Mouse (Mus musculus) liver, embryonic 14.5 days (tissue): ENCODE measurements around the gene Acbd4. TPM values are rescaled to one million over a fixed set of nuclear protein-coding genes. Genes with fewer than 3 reads are reported as not detected.

ENCODE experiments used
- ATAC-seq: fragments of 200-750 bp; cut with Nextera tagmentation; 2 replicates; pipeline ENCODE4 v1.8.0; 2017; ENCODE audit warnings: moderate number of reproducible peaks, mild to moderate bottlenecking, moderate library complexity; ENCODE audit not compliant: insufficient read depth
- DNase-seq, 3 experiments: peaks; one replicate each; pipeline ENCODE4 v3.0.0-alpha.2; 2012 to 2013; ENCODE audit warnings: low read depth in 3 of 3, low spot score in 3 of 3
- H3K27ac ChIP-seq: fragments of 300-500 bp; sonication (generic); 2 replicates; pipeline ENCODE4 v1.5.1; 2014; ENCODE audit warnings: moderate library complexity, mild to moderate bottlenecking, control low read depth, inconsistent platforms
- H3K27me3 ChIP-seq: fragments of 300-500 bp; sonication (generic); 2 replicates; pipeline ENCODE4 v1.6.1; 2014; ENCODE audit warnings: mild to moderate bottlenecking, low read length, moderate library complexity; ENCODE audit not compliant: control insufficient read depth, insufficient read depth
- H3K36me3 ChIP-seq: fragments of 300-500 bp; sonication (generic); replicated peaks from 2 replicates; pipeline ENCODE4 v1.6.1; 2014; ENCODE audit warnings: low read depth; ENCODE audit not compliant: control insufficient read depth, insufficient read depth
- H3K4me1 ChIP-seq, 2 experiments: fragments of 200-500 bp in 1 of 2; fragments of 300-500 bp in 1 of 2; sonication (generic) in 1 of 2; replicated peaks; 2 replicates each; pipeline ENCODE4 v1.6.1; 2012 to 2014; ENCODE audit warnings: antibody characterized with exemption in 1 of 2, inconsistent platforms in 1 of 2, low read length in 1 of 2; ENCODE audit not compliant: control insufficient read depth in 2 of 2, insufficient read depth in 2 of 2
- H3K4me2 ChIP-seq: fragments of 300-500 bp; sonication (generic); 2 replicates; pipeline ENCODE4 v1.6.1; 2014; ENCODE audit warnings: low read depth, mild to moderate bottlenecking, control low read depth, moderate library complexity
- H3K4me3 ChIP-seq, 2 experiments: fragments of 200-500 bp in 1 of 2; fragments of 300-500 bp in 1 of 2; sonication (generic) in 1 of 2; 2 replicates each; pipeline ENCODE4 v1.5.1; 2012 to 2014; ENCODE audit warnings: low read depth in 2 of 2, low read length in 2 of 2, mild to moderate bottlenecking in 2 of 2, control low read depth in 1 of 2, inconsistent platforms in 1 of 2, moderate library complexity in 1 of 2; ENCODE audit not compliant: insufficient read depth in 1 of 2
- H3K9ac ChIP-seq: fragments of 300-500 bp; sonication (generic); replicated peaks from 2 replicates; pipeline ENCODE4 v1.6.1; 2014; ENCODE audit warnings: mild to moderate bottlenecking, control low read depth, moderate library complexity
- H3K9me3 ChIP-seq: fragments of 300-500 bp; sonication (generic); 2 replicates; pipeline ENCODE4 v1.6.1; 2016; ENCODE audit warnings: low read length, mixed read lengths; ENCODE audit not compliant: control insufficient read depth
- CTCF ChIP-seq: IDR thresholded peaks from 2 replicates; pipeline ENCODE4 v1.5.1; 2016; ENCODE audit warnings: antibody characterized with exemption, low read depth, control low read depth
- EP300 ChIP-seq: IDR thresholded peaks from 2 replicates; pipeline ENCODE4 v1.6.1; 2016; ENCODE audit warnings: antibody characterized with exemption, low read depth
- WGBS: fragments of 180-500 bp; shearing (Covaris S2); extraction: QIAGEN DNeasy Blood & Tissue Kit; methylation state at CpG from one replicate; pipeline ENCODE4 v1.1.7; 2014; ENCODE audit not compliant: insufficient replicate concordance; 5-methylcytosine and 5-hydroxymethylcytosine counted together
- polyA plus RNA-seq, 2 experiments: library from polyadenylated mRNA; depleted of rRNA in 1 of 2; stranded (reverse) in 1 of 2; unstranded in 1 of 2; fragments of >200 nt; fragmentation: Nextera tagmentation in 1 of 2; extraction: Ambion mirVana in 1 of 2; gene quantifications; 2 replicates each; pipeline versions ENCODE4 v1.2.1 to v1.2.3; 2012 to 2014

Acbd4 gene
- polyA plus RNA-seq, 2 experiments: 27.3 to 49.7 TPM

DNA sequence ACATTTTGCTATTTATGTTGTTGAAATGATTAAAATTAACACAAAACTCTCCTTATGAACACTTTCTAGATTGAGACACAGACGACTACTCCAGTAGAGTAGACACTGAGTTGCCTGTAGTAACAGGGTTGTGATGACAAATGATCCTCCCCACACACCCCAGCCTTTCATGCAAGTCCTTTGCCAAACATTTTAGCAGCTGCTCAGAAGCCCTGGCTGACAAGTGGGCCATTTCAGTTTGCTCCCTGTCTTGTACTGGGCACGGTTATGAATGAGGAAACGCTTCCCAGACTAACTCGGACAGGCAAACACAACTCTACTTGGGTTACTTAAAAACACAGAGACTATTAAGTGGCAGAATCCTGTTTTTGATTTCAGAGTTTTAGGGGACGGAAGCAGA, 18.8 kb downstream of the Acbd4 start:
- Histone ChIP-seq H3K27me3 (no peaks in the 10 kb centered on the region), H3K4me3 (no peak overlapping the region), H3K36me3 (no peaks in the 10 kb centered on the region), H3K9ac (no peak overlapping the region), H3K27ac (no peak overlapping the region), H3K4me1 (peaks cover 3 to 8% of the 10 kb centered on the region in 2 experiments; a peak in 3 of 4 replicates), H3K4me2 (no peak overlapping the region), H3K9me3 (no peaks in the 10 kb centered on the region)
- 78% methylated on average over 5 of the region's 5 CpGs for WGBS
- ATAC-seq (no peak), DNase-seq (no peak)
- TF ChIP-seq EP300 (no peak), CTCF (no peak)

DNA sequence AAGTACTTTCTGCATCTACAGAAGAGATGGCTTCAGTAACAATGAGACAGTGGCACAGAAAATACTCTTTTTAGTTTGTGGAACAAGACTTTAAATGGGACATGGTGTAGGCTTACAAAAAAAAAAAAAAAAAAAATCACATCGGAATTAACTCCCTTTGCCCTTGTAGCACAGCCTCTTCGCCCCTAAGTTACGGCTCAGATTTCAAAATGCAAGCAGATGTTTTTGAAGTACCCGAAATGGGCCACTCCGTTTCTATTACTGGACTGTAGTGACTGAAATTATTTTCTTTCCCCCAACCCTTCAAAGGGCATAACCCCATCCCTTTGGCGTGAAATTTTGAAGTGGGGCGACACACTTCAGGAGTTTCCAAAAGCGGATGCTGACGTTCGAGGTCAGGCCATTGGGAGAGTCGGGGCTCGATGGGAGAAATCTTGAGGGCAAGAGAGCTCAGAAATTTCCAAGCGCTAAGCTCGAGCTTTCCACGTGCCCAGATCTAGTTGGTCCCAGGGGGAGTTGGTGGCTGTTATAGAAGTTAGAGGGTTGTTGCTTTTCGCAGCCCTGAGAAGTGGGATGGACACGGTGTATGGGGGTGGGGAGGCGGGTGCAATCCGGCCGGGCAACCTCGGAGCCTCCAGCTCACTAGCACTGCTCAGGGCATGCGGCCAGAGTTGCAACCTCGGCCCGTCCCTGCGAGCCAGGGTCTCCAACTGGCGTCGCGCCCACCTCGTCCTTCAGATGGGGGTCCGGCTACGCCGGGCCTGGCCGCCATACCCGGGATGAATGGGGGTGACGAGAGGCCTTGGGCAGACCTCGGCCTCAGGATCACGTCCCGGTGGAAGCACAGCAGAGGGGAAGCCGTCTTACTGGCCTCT, 30.5 kb downstream of the Acbd4 start, which contains the start of gene Hexim2:
Gene Hexim2, plus strand, starts transcription at position 729 of the 875 bp plus-strand sequence.
- peak in 1 of 3 experiments; percentile 35 for DNase-seq

DNA sequence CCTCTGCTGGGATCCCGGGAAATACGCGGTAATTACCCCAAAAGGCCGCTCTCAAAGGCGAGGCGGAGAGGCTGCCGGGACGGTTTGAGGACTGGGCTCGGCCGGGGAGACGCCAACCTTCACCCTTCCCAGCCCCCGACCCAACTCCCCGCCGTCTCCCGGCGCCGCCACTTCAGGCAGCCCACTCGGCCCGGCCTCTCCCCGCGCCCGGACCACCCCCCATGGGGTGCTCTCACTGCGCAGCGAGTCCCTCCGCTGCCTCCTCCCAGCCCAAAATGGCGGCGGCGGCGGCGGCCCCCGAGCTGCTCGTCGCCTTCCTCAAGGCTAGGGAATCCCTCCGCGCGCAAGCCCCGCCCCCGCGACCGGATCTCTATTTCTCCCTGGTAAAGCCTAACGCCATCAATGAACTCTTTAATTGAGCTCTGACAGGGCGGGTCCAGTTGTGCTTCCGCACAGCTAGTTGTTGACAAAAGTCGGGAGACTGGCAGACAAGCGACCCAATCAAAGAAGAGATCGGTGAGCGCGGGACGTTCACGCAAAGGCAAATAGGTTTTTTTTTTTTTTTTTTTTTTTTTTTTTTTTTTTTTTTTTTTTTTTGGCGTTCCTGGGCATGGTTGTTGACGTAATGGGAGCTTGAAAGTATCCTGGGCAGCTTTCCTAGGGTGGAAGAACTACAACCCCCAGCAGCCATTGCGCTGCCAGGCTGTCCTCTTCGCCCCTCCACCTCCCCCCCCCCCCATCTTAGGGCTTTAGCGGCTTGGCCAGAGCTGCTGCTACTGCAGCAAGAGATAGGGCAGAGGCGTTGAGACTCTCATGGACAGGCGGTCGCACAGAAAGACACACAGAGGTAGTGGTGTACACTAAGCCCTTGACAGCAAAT, 31.3 kb downstream of the Acbd4 start:
- Histone ChIP-seq H3K27ac (peak overlapping the region; percentile 94), H3K4me2 (peak overlapping the region; percentile 96), H3K9ac (peak overlapping the region; percentile 99), H3K9me3 (no peaks in the 10 kb centered on the region), H3K4me1 (peaks cover 35 to 43% of the 10 kb centered on the region in 2 experiments), H3K27me3 (no peaks in the 10 kb centered on the region), H3K4me3 (peak overlapping the region; percentile 96 to 97), H3K36me3 (no peaks in the 10 kb centered on the region)
- no peak for TF ChIP-seq CTCF
- TF ChIP-seq EP300: peak; percentile 32
- WGBS: under 1% methylated on average over 58 of the region's 58 CpGs
- peak; percentile 99 to 100 (median 99) for DNase-seq
- ATAC-seq: peak; percentile 86

More for the DNA sequence above, 30.5 kb downstream of the Acbd4 start, which contains the start of gene Hexim2:
- WGBS: 1% methylated on average over 39 of the region's 39 CpGs
- H3K27ac ChIP-seq: peak within 1 kb of the TSS; percentile 94
- peak within 1 kb of the TSS; percentile 96 for H3K4me2 ChIP-seq
- H3K9me3 ChIP-seq: no peaks in the 10 kb centered on the region
- H3K4me1 ChIP-seq: peaks cover 35 to 42% of the 10 kb centered on the region in 2 experiments
- H3K36me3 ChIP-seq: no peaks in the 10 kb centered on the region
- TF ChIP-seq CTCF (no peak), EP300 (no peak)
- peak; percentile 31 for ATAC-seq
- H3K27me3 ChIP-seq: no peaks in the 10 kb centered on the region
- peak within 1 kb of the TSS; percentile 96 to 97 for H3K4me3 ChIP-seq
- H3K9ac ChIP-seq: peak within 1 kb of the TSS; percentile 99

DNA sequence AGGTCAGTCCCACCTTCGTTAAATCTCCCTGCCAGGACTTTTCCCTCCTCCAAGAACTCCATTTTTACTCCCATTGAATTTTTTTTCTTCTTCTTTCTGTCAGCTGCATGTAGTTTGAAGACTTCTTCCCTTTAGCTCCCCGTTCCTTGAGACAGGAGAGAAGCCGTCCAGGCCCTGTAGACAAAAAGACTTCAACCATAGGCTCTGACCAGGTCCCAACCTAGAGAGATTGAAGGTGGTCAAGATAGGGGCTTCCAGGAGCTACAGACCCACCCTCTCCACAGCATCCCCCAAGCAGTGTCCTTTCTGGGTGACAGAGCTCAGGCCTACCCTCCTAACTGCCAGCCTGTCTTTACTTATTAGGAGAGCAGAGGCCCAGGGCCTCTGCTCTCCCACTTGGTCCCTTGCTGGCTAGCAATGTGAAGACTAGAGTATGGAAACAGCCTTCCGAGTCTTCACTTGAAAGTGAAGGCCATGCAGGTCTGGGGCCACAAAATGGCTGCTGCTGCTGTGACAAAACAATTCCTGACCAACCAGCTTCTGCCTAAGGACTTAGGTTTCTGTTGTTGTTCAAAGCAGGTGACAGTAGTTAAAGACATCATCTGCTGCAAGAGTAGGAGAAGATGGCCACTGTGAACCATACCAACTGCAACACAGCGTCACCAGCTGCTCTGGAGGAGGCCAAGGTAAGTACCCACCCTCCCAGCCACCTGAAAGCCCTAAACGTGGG, 32.1 kb downstream of the Acbd4 start:
- Histone ChIP-seq H3K4me1 (peaks cover 35 to 43% of the 10 kb centered on the region in 2 experiments), H3K9me3 (no peaks in the 10 kb centered on the region), H3K4me3 (peak overlapping the region; percentile 67 to 97), H3K27me3 (no peaks in the 10 kb centered on the region), H3K4me2 (peak overlapping the region; percentile 96), H3K27ac (peak overlapping the region; percentile 94), H3K9ac (peak overlapping the region; percentile 95), H3K36me3 (no peaks in the 10 kb centered on the region)
- peak in 1 of 3 experiments; percentile 41 for DNase-seq
- WGBS: 44% methylated on average over 6 of the region's 6 CpGs
- TF ChIP-seq EP300 (no peak), CTCF (no peak)
- ATAC-seq: no peak
